Mouse (Mus musculus) testis, adult 2 months (tissue): Measurements from ENCODE around the gene Mpv17l2.

Source experiments
- CTCF ChIP-seq: fragments of 200-500 bp; IDR thresholded peaks from 2 replicates; pipeline ENCODE4 v1.5.1; 2012; ENCODE audit warnings: low read depth, mild to moderate bottlenecking, inconsistent platforms, low read length, moderate library complexity; ENCODE audit not compliant: control insufficient read depth, insufficient read depth, insufficient replicate concordance
- POLR2A ChIP-seq: fragments of 200-500 bp; IDR thresholded peaks from 2 replicates; pipeline ENCODE4 v1.6.1; 2012; ENCODE audit warnings: low read depth, mild to moderate bottlenecking, inconsistent platforms, low read length, moderate library complexity; ENCODE audit not compliant: control insufficient read depth

DNA sequence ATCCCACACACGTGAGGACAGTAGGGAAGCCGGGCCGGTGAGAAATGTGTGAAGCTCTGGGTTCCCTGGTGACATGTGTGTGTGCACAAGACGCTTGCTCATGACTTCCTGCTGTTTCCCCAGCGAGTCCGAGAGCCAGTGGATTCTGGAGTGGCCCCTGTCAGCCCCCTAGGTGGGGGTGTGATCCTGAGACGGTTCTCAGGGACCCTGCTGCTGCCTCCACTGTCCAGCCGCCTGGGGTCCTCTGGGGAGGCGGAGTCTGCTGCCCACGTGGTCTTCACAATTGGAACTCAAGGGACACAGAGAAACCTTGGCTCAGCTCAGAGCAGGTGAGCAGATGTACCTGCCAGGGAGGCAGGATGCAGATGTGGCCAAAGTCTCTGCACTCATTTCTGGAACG lies 34.0 kb downstream of the Mpv17l2 start:
- no peak for TF ChIP-seq CTCF
- no peak for TF ChIP-seq POLR2A
